Mouse (Mus musculus): Measurements from ENCODE around the gene Gnb4. TPM values are rescaled to one million over a fixed set of nuclear protein-coding genes. Genes with fewer than 3 reads are reported as not detected.

The Gnb4 gene
- total RNA-seq (2022): 10 to 100 TPM; 37.7 to 82.5 (median 58.9) TPM

GRCm38 (mm10) chr3:32616331-32617052 is at the start of gene Gnb4:
Gene Gnb4, minus strand, starts transcription at chr3:32616585.
- peak; percentile 14 for DNase-seq

- DNase-seq: no peak
These were observed 45.2 kb upstream of the Gnb4 start for GRCm38 (mm10) chr3:32661556-32661930.

GRCm38 (mm10) chr3:32660831-32661555 is 44.6 kb upstream of the Gnb4 start:
- DNase-seq: no peak

- DNase-seq: peak; percentile 50
These were observed 43.9 kb upstream of the Gnb4 start for GRCm38 (mm10) chr3:32660276-32660675.

- DNase-seq: no peak
These were observed 43.1 kb upstream of the Gnb4 start for GRCm38 (mm10) chr3:32659506-32659905.

- no peak for DNase-seq
These were observed 42.4 kb upstream of the Gnb4 start for GRCm38 (mm10) chr3:32658821-32659220.

GRCm38 (mm10) chr3:32658401-32658800 is 42.0 kb upstream of the Gnb4 start:
- no peak for DNase-seq

GRCm38 (mm10) chr3:32656398-32656994 is 40.1 kb upstream of the Gnb4 start:
- DNase-seq: no peak

- DNase-seq: no peak
These were observed 39.6 kb upstream of the Gnb4 start for GRCm38 (mm10) chr3:32655994-32656393.

- no peak for DNase-seq
These were observed 36.4 kb upstream of the Gnb4 start for GRCm38 (mm10) chr3:32652739-32653138.

GRCm38 (mm10) chr3:32649284-32649683 is 32.9 kb upstream of the Gnb4 start:
- no peak for DNase-seq

- no peak for DNase-seq
These were observed 30.5 kb upstream of the Gnb4 start for GRCm38 (mm10) chr3:32646918-32647317.

GRCm38 (mm10) chr3:32644751-32645150 is 28.4 kb upstream of the Gnb4 start:
- no peak for DNase-seq

GRCm38 (mm10) chr3:32642116-32642515 is 25.7 kb upstream of the Gnb4 start:
- DNase-seq: no peak

- no peak for DNase-seq
These were observed 21.9 kb upstream of the Gnb4 start for GRCm38 (mm10) chr3:32638240-32638639.

GRCm38 (mm10) chr3:32632760-32633264 is 16.4 kb upstream of the Gnb4 start:
- DNase-seq: no peak

GRCm38 (mm10) chr3:32630210-32630609 is 13.8 kb upstream of the Gnb4 start:
- no peak for DNase-seq

- DNase-seq: no peak
These were observed 11.8 kb upstream of the Gnb4 start for GRCm38 (mm10) chr3:32628141-32628540.

- DNase-seq: no peak
These were observed 5.7 kb upstream of the Gnb4 start for GRCm38 (mm10) chr3:32622106-32622505.

GRCm38 (mm10) chr3:32621658-32622057 is 5.3 kb upstream of the Gnb4 start:
- no peak for DNase-seq

GRCm38 (mm10) chr3:32617053-32617642 is 763 bp upstream of the Gnb4 start:
- no peak for DNase-seq

- DNase-seq: no peak
These were observed 417 bp downstream of the Gnb4 start for GRCm38 (mm10) chr3:32616006-32616330.

GRCm38 (mm10) chr3:32615376-32615775 is 1.0 kb downstream of the Gnb4 start:
- DNase-seq: no peak
